Mouse (Mus musculus) erythroblast, adult 5-6 weeks (primary cell): Measurements from ENCODE around the gene Olfr31. TPM values are rescaled to one million over a fixed set of nuclear protein-coding genes. Genes with fewer than 3 reads are reported as not detected.

ENCODE experiments used
- ATAC-seq: replicated peaks from 2 replicates; pipeline ENCODE4 v1.8.0; 2016; ENCODE audit warnings: moderate number of reproducible peaks, mild to moderate bottlenecking, moderate TSS enrichment, inconsistent platforms; ENCODE audit not compliant: poor library complexity, low FRiP score, severe bottlenecking
- total RNA-seq, 2 experiments: library from RNA; stranded (forward) in 1 of 2; stranded (reverse) in 1 of 2; fragments of 150-400 nt in 1 of 2; fragments of 200-764, 138-1000 nt in 1 of 2; gene quantifications; 2 replicates each; pipeline versions ENCODE4 v1.2.3 to v1.2.4; 2015 to 2017; ENCODE audit warnings: low replicate concordance in 2 of 2

Olfr31 gene
- total RNA-seq, 2 experiments from 2014 or later: 3.8 TPM; not detected in 1

DNA sequence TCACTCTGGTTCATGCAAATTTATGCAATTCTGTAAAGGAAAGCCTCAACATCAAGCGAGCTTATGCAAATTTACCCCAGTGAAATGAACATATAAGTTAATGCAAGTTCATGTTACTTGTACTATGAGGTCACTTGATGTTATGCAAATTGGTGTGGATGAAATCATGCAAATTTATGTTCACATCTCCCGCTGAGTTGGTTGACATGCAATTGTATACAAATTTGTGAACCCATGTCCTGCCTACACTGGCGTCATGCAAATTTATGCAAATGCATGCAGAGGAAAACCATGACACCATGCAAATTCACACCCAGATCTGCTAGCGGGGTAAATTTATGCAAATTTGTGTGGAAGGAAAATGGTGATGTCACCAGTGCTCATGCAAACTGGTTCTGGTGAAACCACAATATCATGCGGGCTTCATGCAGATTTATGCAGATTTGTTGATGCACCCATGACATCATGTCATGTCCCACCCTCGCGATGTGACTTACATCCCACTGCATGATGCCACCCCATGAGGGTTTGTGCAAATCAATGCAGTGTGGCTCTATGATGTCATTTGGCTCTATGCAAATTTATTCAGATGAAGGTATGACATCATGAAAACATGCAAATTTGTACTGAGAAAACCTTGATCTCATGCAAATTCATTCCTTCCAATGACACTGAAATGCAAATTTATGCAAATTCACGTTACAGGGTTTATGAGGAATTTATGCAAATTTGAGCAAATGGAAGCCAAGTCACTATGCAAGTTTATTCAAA, 31.3 kb downstream of the Olfr31 start:
- no peak for ATAC-seq

DNA sequence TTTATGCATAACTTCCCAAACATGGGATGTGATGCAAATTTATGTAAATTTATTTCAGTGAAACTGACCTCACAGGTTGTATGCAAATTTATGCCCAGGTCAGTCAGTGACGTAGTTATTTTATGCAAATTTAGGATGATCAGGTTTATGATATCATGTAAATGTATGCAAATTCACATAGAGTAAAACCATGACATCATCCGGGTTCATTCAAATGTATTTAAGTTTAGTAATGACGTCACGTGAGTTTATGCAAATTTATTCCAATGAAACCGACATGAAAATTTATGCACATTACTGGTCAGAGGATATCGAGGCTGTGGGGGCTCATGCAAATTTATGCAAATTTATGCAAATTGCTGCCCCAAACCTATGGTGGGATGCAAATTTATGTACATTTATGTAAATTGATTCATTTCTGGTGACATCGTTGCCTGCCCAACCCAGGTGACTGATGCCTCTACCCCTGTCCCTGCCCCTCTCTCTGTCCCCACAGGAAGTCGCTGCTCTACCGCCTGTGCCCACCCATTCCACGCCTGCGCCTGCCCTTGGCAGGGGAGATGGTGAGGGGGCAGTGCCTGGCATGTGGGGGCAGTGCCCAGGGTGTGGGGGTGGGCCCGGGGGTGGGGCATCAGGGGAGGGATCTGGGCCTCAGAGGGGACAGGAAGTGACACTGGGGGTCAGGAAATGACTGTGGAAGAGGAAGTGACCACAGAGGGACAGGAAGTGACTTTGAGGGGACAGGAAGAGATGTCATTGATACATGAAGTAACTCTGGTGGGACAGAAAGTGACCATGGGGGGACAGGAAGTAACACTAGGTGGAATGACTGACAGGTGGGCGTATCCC, 32.1 kb downstream of the Olfr31 start:
- no peak for ATAC-seq

- ATAC-seq: no peak
Measured at GRCm38 (mm10) chr14:14355360-14355646, 32.7 kb downstream of the Olfr31 start.

Other genes with a start within 250 kb of the Olfr31 start
- 72.7 and 97.2 TPM in 2 replicates for gene Psmd6, start 201.8 kb upstream of the Olfr31 start, total RNA-seq (2015; ENCODE audit: low replicate concordance)
- gene Psmd6, start 201.8 kb upstream of the Olfr31 start, total RNA-seq (2017; ENCODE audit: low replicate concordance): 111 and 119 TPM in 2 replicates
- gene Olfr720, start 136.0 kb upstream of the Olfr31 start, total RNA-seq (2015; ENCODE audit: low replicate concordance): not detected in 2 replicates
- 0.14 and 0.17 TPM in 2 replicates for gene Olfr720, start 136.0 kb upstream of the Olfr31 start, total RNA-seq (2017; ENCODE audit: low replicate concordance)
- gene Il3ra, start 23.4 kb downstream of the Olfr31 start, total RNA-seq (2015; ENCODE audit: low replicate concordance): 1.9 and 4.2 TPM in 2 replicates
- gene Il3ra, start 23.4 kb downstream of the Olfr31 start, total RNA-seq (2017; ENCODE audit: low replicate concordance): 7.0 and 10.0 TPM in 2 replicates
- not detected in 2 replicates for gene Olfr721-ps1, start 78.5 kb downstream of the Olfr31 start, total RNA-seq (2015; ENCODE audit: low replicate concordance)
- gene Olfr721-ps1, start 78.5 kb downstream of the Olfr31 start, total RNA-seq (2017; ENCODE audit: low replicate concordance): not detected in 2 replicates